Mouse (Mus musculus): ENCODE data around the gene Atp6v1d. TPM values are rescaled to one million over a fixed set of nuclear protein-coding genes. Genes with fewer than 3 reads are reported as not detected.
A peak's percentile ranks its signal among the peaks of the same experiment; 100 is the strongest.

Atp6v1d gene
- polyA plus RNA-seq (2012; ENCODE audit: insufficient read depth, low replicate concordance), result 0.60 and 8.3 TPM in 2 replicates

DNA sequence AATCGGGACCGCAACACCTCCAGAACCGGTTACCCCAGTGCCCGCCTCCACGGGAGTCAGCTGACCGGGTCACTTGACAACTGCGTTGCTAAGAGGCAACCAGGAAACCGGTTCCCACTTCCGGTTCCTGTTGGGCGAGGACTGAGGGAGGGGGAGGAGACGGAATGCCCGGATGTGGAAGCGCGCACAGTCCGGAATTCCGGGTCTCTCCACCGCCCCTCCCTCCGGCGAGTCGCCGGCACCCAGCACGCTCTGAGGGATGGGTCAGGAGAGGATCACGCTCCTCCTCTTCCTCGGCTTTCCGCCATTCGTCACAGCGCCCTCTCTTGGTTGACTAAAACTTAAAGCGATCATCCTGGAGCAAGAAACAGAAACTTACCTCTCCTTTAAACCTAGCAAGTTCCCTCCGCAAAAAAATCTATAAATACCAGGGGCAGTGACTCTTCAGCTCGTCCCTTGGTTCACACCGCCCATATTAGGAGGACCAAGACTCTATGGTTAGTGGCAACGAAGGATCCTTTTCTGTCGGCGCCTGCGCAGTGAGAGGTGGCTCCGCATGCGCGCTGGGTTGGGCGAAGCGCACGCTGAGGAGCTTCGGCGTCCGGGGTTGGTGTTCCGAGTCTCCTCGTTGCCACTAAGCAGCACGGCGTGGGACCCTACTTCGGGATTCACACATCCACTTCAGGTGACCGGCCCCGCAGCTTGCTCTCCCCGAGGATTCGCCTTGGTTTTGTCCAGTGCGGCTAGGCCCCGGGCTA lies at the start of gene Atp6v1d, which contains the start of gene Eif2s1:
TSS of gene Atp6v1d (minus strand) at position 143 of the 758 bp plus-strand sequence.
TSS of gene Eif2s1 (plus strand) at position 324 of the 758 bp plus-strand sequence.
- Histone ChIP-seq H3K4me1 (peaks cover 45% of the 10 kb centered on the region), H3K9me3 (no peaks in the 10 kb centered on the region), H3K36me3 (replicated peaks; ENCODE audit: low read length) (peaks cover 25% of the 10 kb centered on the region), H3K4me3 (replicated peaks) (peak within 1 kb of the TSS; percentile 97), H3K27me3 (replicated peaks) (no peaks in the 10 kb centered on the region)
- TF ChIP-seq FLI1 (IDR thresholded peaks at IDR 0.05; ENCODE audit: low read length) (peak; percentile 98), GATA1 (IDR thresholded peaks at IDR 0.05; ENCODE audit: borderline replicate concordance, low read length) (no peak)

DNA sequence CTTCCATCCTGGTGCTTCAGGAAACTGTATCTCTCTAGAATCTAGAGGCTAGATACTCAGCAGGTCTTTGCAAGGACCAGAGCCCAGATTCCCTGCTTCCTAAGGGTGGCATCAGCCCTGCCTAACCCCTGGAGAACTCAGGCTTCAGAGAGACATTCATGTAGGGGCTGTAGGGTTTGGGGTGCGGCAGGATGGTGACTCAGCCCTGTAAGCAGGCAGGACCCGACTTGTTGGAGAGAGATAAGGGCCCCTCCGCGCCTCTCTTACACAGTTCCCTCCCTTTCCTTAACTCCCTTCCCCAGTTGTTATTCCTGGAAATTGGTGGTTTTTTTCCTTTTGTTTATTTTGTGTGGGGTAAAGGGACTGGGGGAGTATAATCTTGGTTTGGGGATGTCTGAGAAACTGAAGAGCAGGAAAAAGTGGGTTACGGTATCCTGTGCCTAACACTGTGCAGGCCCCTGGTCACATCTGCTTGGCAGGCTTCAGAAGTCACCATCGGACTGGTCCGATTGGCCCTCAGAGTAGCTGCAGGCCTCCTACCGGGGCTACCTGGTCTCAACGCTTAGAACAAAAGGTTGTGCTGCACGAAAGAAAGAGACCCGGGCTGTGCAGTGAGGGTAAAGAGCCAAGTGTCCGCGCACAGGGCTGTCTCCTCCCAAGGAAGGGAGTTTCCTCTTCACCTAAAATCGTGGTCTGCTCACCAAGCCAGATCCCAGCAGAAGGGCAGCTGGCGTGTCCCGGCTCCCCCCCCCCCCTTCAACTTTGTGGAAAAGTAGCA lies 49.4 kb upstream of the Atp6v1d start:
- peaks cover 71% of the 10 kb centered on the region for H3K4me1 ChIP-seq
- peaks cover 9% of the 10 kb centered on the region for H3K9me3 ChIP-seq
- peaks cover 6% of the 10 kb centered on the region for H3K36me3 ChIP-seq (replicated peaks; ENCODE audit: low read length)
- peak overlapping the region; percentile 90 for H3K4me3 ChIP-seq (replicated peaks)
- no peak for TF ChIP-seq GATA1 (IDR thresholded peaks at IDR 0.05; ENCODE audit: borderline replicate concordance, low read length)
- TF ChIP-seq FLI1 (IDR thresholded peaks at IDR 0.05; ENCODE audit: low read length), result no peak
- peaks cover 2% of the 10 kb centered on the region for H3K27me3 ChIP-seq (replicated peaks)

DNA sequence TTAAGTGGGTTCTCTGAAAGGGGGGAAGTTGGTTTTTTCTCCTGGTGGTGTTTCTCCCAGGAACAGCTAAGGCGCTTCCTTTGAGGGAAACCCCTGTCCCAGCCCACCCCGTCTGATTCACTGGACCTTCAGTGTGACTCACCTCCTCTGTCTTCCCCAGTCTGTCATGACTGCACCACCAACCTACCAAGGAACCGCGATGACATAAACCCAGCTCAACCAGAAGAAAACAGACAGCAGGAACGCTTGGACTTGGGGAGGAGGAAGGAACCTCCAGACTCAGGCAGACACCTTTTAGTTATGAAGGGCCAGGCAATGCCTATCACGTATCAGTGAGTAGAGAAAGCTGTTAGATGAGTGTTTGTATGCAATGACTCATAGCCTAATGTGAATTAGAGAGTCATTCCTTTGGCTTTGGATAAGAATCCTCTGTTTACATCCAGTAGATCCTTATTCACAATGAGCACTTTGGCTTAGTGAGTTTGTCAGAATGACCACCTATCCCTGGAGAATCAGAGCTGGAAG lies 46.7 kb upstream of the Atp6v1d start:
- H3K9me3 ChIP-seq, result peaks cover 9% of the 10 kb centered on the region
- H3K36me3 ChIP-seq (replicated peaks; ENCODE audit: low read length), result peaks cover 6% of the 10 kb centered on the region
- no peak for TF ChIP-seq FLI1 (IDR thresholded peaks at IDR 0.05; ENCODE audit: low read length)
- no peak for TF ChIP-seq GATA1 (IDR thresholded peaks at IDR 0.05; ENCODE audit: borderline replicate concordance, low read length)
- H3K4me1 ChIP-seq, result peaks cover 67% of the 10 kb centered on the region
- no peak overlapping the region for H3K4me3 ChIP-seq (replicated peaks)
- peaks cover 2% of the 10 kb centered on the region for H3K27me3 ChIP-seq (replicated peaks)

DNA sequence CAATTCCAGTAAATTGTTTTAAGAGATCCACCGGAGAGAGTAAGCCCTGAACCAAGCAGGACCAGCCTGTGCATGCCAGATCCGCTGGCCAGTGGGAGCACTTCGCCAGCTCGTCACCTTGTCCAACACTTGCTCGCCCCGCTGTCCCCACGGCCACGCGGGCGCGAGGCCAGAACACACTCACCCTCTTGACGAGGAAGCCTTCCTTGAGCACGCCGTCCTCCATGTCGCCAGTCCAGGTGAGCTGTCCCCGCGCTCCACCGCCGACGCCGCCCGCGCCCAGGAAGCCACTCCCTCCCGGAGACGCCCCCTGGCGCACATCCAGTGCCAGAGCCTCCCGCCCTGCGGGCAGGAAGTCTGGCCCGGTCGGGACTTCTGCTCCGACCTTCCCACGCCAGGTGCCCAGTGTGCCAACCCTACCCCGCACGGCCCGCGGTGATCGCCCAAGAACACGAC lies 45.3 kb upstream of the Atp6v1d start, which contains the start of gene Plek2:
TSS of gene Plek2 (minus strand) at position 258 of the 456 bp plus-strand sequence.
- peak within 1 kb of the TSS; percentile 91 for H3K4me3 ChIP-seq (replicated peaks)

DNA sequence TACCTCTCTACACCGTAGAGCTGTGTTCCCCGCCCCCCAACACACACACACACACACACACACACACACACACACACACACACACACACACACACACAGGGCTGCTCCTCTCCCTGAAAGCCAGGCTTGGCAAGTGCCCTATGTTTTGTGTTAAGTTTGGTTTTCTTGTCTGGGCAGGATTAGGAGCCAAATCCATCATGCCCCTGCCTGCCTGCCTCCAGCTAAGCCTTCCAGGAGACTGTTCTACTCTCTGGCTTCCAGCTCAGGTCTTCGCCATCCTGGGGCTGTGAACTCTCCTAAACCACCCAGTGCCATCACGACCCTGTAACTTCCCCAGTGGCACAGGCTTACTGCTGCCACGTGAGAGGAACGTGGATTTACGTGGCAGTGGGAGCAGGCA lies 43.1 kb upstream of the Atp6v1d start:
- no peak for TF ChIP-seq FLI1 (IDR thresholded peaks at IDR 0.05; ENCODE audit: low read length)
- no peak for TF ChIP-seq GATA1 (IDR thresholded peaks at IDR 0.05; ENCODE audit: borderline replicate concordance, low read length)
- H3K27me3 ChIP-seq (replicated peaks), result peaks cover 2% of the 10 kb centered on the region
- H3K36me3 ChIP-seq (replicated peaks; ENCODE audit: low read length), result peaks cover 6% of the 10 kb centered on the region
- H3K9me3 ChIP-seq, result peaks cover 9% of the 10 kb centered on the region
- H3K4me3 ChIP-seq (replicated peaks), result no peak overlapping the region
- H3K4me1 ChIP-seq, result peaks cover 53% of the 10 kb centered on the region

More for the DNA sequence above, 45.3 kb upstream of the Atp6v1d start, which contains the start of gene Plek2:
- no peak for TF ChIP-seq FLI1 (IDR thresholded peaks at IDR 0.05; ENCODE audit: low read length)
- TF ChIP-seq GATA1 (IDR thresholded peaks at IDR 0.05; ENCODE audit: borderline replicate concordance, low read length), result no peak
- H3K9me3 ChIP-seq, result peaks cover 9% of the 10 kb centered on the region
- H3K36me3 ChIP-seq (replicated peaks; ENCODE audit: low read length), result peaks cover 6% of the 10 kb centered on the region
- H3K27me3 ChIP-seq (replicated peaks), result peaks cover 2% of the 10 kb centered on the region
- H3K4me1 ChIP-seq, result peaks cover 62% of the 10 kb centered on the region

DNA sequence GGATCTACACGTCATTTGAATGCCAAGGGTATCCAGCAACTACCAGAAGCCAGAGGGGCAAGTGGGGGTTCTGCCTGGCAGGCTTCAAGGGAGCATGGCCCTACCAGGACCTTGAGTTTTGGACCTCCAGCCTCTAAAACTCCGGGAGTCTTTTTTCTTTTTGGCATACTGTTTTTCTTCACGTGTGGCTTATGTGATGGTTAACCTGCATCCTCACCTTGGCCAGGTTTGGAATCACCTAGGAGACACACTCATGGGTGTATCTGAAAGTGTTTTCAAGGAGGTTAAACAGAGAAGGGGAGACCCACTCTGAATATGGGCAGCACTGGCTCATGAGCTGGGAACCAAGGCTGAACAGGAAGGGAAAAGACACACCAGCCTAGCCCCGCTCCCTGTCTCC lies 41.9 kb upstream of the Atp6v1d start:
- Histone ChIP-seq H3K4me3 (replicated peaks) (no peak overlapping the region), H3K4me1 (peaks cover 52% of the 10 kb centered on the region), H3K36me3 (replicated peaks; ENCODE audit: low read length) (peaks cover 2% of the 10 kb centered on the region), H3K9me3 (peaks cover 4% of the 10 kb centered on the region; the same call in 1 of the 2 replicates), H3K27me3 (replicated peaks) (peaks cover 2% of the 10 kb centered on the region)
- TF ChIP-seq GATA1 (IDR thresholded peaks at IDR 0.05; ENCODE audit: borderline replicate concordance, low read length) (no peak), FLI1 (IDR thresholded peaks at IDR 0.05; ENCODE audit: low read length) (no peak)

DNA sequence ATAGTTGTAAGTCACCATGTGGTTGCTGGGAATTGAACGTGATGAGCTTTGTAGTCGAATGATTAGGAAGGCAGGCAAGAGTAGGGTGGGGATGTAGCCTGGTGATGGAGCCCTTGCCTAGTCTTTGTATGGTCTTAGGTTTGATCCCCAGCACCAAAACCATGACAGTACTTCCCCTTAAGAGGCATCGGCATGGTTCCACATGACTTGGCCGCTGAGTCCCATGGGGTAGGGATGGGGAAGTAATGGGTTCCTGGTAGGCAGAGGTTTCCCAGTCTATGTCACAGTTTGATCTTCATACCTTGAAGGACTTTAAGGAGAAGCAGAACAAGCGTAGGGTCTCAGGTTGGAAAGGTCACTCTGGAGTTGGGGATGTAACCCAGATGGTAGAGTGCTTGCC lies 40.0 kb upstream of the Atp6v1d start:
- no peaks in the 10 kb centered on the region for H3K36me3 ChIP-seq (replicated peaks; ENCODE audit: low read length)

DNA sequence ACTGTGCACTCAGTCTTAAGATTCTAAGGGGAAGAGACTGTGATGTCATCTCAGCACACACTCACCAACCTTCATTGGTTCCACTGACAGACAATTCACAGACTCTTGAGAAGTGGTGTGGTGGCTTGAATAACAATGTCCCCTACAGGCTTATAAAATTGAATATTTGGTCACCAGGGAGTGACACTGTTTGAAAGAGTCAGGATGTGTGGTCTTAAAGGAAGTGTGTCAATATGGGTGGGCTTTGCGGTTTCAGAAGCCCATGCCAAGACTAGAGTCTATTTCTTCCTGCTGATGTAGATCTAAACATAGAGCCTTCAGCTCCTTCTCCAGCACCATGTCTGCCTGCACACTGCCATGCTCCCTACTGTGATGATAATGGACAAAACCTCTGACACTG lies 36.4 kb upstream of the Atp6v1d start:
- TF ChIP-seq FLI1 (IDR thresholded peaks at IDR 0.05; ENCODE audit: low read length), result no peak
- no peak for TF ChIP-seq GATA1 (IDR thresholded peaks at IDR 0.05; ENCODE audit: borderline replicate concordance, low read length)
- Histone ChIP-seq H3K27me3 (replicated peaks) (no peaks in the 10 kb centered on the region), H3K9me3 (no peaks in the 10 kb centered on the region), H3K4me3 (replicated peaks) (no peak overlapping the region), H3K4me1 (peaks cover 60% of the 10 kb centered on the region), H3K36me3 (replicated peaks; ENCODE audit: low read length) (peaks cover 16% of the 10 kb centered on the region)

More for the DNA sequence above, 40.0 kb upstream of the Atp6v1d start:
- TF ChIP-seq GATA1 (IDR thresholded peaks at IDR 0.05; ENCODE audit: borderline replicate concordance, low read length) (no peak), FLI1 (IDR thresholded peaks at IDR 0.05; ENCODE audit: low read length) (no peak)
- Histone ChIP-seq H3K9me3 (no peaks in the 10 kb centered on the region), H3K4me3 (replicated peaks) (no peak overlapping the region), H3K27me3 (replicated peaks) (no peaks in the 10 kb centered on the region), H3K4me1 (peaks cover 54% of the 10 kb centered on the region)

DNA sequence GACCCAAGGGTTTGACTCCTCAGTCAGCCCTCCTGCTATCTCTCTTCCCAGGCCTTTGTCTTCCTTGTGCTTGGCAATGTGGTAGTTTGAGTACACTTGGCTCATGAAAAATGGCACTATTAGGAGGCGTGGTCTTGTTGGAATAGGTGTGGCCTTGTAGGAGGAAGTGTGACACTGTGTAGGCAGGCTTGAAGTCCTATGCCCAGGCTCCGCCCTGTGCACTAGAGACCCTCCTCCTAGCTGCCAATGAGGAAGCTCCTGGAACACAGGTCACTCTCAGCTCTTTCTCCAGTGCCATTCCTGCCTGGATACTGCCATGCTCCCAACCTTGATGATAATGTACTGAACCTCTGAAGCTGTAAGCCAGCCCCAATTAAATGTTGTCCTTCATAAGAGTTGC lies 29.7 kb upstream of the Atp6v1d start:
- Histone ChIP-seq H3K36me3 (replicated peaks; ENCODE audit: low read length) (peaks cover 52% of the 10 kb centered on the region), H3K4me3 (replicated peaks) (no peak overlapping the region)

More for the DNA sequence above, 29.7 kb upstream of the Atp6v1d start:
- peaks cover 11% of the 10 kb centered on the region for H3K9me3 ChIP-seq
- peaks cover 54% of the 10 kb centered on the region for H3K4me1 ChIP-seq
- H3K27me3 ChIP-seq (replicated peaks), result no peaks in the 10 kb centered on the region
- no peak for TF ChIP-seq GATA1 (IDR thresholded peaks at IDR 0.05; ENCODE audit: borderline replicate concordance, low read length)
- TF ChIP-seq FLI1 (IDR thresholded peaks at IDR 0.05; ENCODE audit: low read length), result no peak

All from megakaryocyte, embryonic 14.5 days (primary cell).